Comparison of ENCODE assay signal across 24 mouse cellular contexts in genomic region chr4:142503761-142504160, GRCm38 (mm10).
DNase-seq lines count a peak whose midpoint lies in the region; ATAC-seq lines count a peak whose summit lies in the region.
"Had no signal": no experiment of that assay in that cellular context is flagged by ENCODE, and none has a peak within 500 bp of the region (broad histone marks: within the 10 kb centered on the region; RNA-seq: fewer than 3 reads in every experiment).

No protein-coding gene starts in this region.

- H3K27me3 ChIP-seq in megakaryocyte, embryonic 14.5 days (replicated peaks): no peaks in the 10 kb centered on the region
- H3K27me3 ChIP-seq: CH12.LX had no signal

- peaks cover 35% of the 10 kb centered on the region for H3K9me3 ChIP-seq in megakaryocyte, embryonic 14.5 days

- no peak for ATAC-seq in megakaryocyte, adult 5-6 weeks (ENCODE audit: poor library complexity, severe bottlenecking)
- ATAC-seq: activated CD4-positive, CD25-positive, alpha-beta regulatory T cell, adult 4 months; CD4-positive, CD25-positive, alpha-beta regulatory T cell, adult 4 months; Patski had no signal

- peak; percentile 31 for DNase-seq in testis, postnatal 14 days (ENCODE audit: low spot score)
- DNase-seq in testis, postnatal 10 days (ENCODE audit: low spot score): no peak
- DNase-seq in A20 (ENCODE audit: low read depth, low spot score) (peak; percentile 94), R1 (ENCODE audit: low read depth, low spot score) (peak; percentile 12)
- DNase-seq in cerebellum, adult 11 months: no peak
- DNase-seq in layer of hippocampus, adult 8-10 months (ENCODE audit: low spot score in 2 of 2): no peak
- DNase-seq: adrenal gland, adult 2 months; adrenal gland, adult 8-10 months; adrenal gland, postnatal 10 days; adrenal gland, postnatal 14 days; adrenal gland, postnatal 25 days; adrenal gland, postnatal 36 days; B cell, adult 2 months; cerebellum, adult 11-12 months; cerebellum, adult 18-20 months; cerebellum, adult 2 months; cerebellum, adult 8-10 months had no signal

- H3K4me1 ChIP-seq in megakaryocyte, embryonic 14.5 days: no peaks in the 10 kb centered on the region

- peak overlapping the region; percentile 39 for H3K4me3 ChIP-seq in megakaryocyte, embryonic 14.5 days (replicated peaks)

- H3K36me3 ChIP-seq in megakaryocyte, embryonic 14.5 days (replicated peaks; ENCODE audit: low read length): no peaks in the 10 kb centered on the region
- H3K36me3 ChIP-seq: G1E had no signal

Comparison
In these comparisons a context has a peak if more than half of its experiments do, and no peak if none do; other contexts are left out.
1. DNase-seq: peak in testis, postnatal 14 days (single experiment), A20 (single experiment) and R1 (single experiment); none in testis, postnatal 10 days (single experiment), cerebellum, adult 11 months (single experiment) and layer of hippocampus, adult 8-10 months (0 of 2).